Mouse (Mus musculus): ENCODE data around the gene Degs2. TPM values are rescaled to one million over a fixed set of nuclear protein-coding genes. Genes with fewer than 3 reads are reported as not detected.

Gene Degs2
- polyA plus RNA-seq, 1 experiment = not detected

GRCm38 (mm10) chr12:108647784-108648183 lies 54.3 kb downstream of the Degs2 start:
- no peak overlapping the region for H3K4me3 ChIP-seq (ENCODE audit: insufficient read depth, low read depth, low read length)
- no peak overlapping the region for H3K27ac ChIP-seq (replicated peaks; ENCODE audit: low read depth, low read length)

DNA sequence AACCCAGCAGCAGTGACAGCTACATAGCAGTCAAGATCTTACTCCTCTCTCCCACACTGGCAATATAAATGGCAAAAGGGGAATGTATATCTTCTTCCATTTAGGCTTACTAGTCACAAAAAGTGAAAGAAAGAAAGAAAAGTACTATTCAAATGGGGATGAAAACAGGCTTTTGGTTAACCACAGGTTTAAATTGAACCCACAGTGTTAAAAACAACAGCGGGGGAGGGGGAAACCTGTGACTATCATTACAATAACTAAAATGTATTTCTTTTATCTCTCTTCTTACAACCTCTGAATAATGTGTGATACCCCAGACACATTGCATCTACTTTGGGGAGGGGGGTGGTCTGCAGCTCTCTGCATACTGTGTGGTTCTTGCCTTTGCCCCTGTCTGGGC lies 55.9 kb downstream of the Degs2 start:
- Histone ChIP-seq H3K4me1 (ENCODE audit: control insufficient read depth, insufficient read depth, insufficient read length, low read length) (no peaks in the 10 kb centered on the region), H3K27ac (replicated peaks; ENCODE audit: low read depth, low read length) (no peak overlapping the region), H3K4me3 (ENCODE audit: insufficient read depth, low read depth, low read length) (no peak overlapping the region)

More at GRCm38 (mm10) chr12:108647784-108648183, 54.3 kb downstream of the Degs2 start:
- no peaks in the 10 kb centered on the region for H3K4me1 ChIP-seq (ENCODE audit: control insufficient read depth, insufficient read depth, insufficient read length, low read length)

- Histone ChIP-seq H3K4me3 (ENCODE audit: insufficient read depth, low read depth, low read length) (no peak overlapping the region), H3K4me1 (ENCODE audit: control insufficient read depth, insufficient read depth, insufficient read length, low read length) (no peaks in the 10 kb centered on the region), H3K27ac (replicated peaks; ENCODE audit: low read depth, low read length) (no peak overlapping the region)
These were observed 60.1 kb downstream of the Degs2 start for GRCm38 (mm10) chr12:108642019-108642418.

DNA sequence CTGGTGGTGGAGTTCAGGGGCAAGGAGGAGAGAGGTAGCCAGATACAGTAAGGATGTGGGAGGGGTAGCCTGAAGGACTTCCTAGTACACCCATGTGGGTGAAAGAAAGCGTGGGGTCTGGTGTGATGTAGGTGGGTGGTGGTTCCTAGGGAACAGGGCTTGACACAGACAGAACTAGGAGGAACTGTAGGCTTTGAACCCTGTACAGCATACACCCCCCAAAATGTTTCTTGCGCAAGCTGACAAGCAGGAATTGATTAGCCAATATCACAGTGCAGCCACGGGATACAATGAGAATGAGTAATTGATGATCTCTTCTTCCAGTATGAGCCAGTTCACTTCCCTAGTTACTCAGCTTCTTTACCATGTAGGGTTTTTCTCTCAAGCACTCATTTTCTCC lies 63.0 kb downstream of the Degs2 start:
- Histone ChIP-seq H3K4me1 (ENCODE audit: control insufficient read depth, insufficient read depth, insufficient read length, low read length) (no peaks in the 10 kb centered on the region), H3K4me3 (ENCODE audit: insufficient read depth, low read depth, low read length) (no peak overlapping the region), H3K27ac (replicated peaks; ENCODE audit: low read depth, low read length) (no peak overlapping the region; the same call in 1 of the 2 replicates)

GRCm38 (mm10) chr12:108637440-108637839 lies 64.7 kb downstream of the Degs2 start:
- no peak overlapping the region for H3K4me3 ChIP-seq (ENCODE audit: insufficient read depth, low read depth, low read length)
- H3K4me1 ChIP-seq (ENCODE audit: control insufficient read depth, insufficient read depth, insufficient read length, low read length) = 0 out of 2 replicates have a peak, but pooled peaks cover 2% of the 10 kb centered on the region
- H3K27ac ChIP-seq (replicated peaks; ENCODE audit: low read depth, low read length) = peak overlapping the region; percentile 56

DNA sequence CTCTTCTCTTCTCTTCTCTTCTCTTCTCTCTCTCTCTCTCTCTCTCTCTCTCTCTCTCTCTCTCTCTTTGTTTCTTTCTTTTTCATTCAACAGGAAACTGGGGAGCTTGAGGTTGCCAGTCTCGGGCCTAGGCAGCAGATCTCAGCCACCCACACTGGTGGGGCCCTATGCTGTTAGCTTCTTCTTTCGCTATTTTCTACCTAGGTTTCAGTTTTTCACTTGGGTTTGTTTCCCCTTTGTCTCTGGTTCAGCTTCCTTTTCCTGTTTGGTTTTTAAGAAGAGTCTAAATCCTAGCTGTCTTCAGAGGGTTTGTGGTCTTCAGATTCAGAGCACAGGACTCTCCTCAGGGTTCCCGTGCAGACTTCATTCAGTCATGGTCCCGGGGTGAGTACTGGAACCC lies 66.6 kb downstream of the Degs2 start:
- Histone ChIP-seq H3K4me3 (ENCODE audit: insufficient read depth, low read depth, low read length) (peak overlapping the region; percentile 34; the same call in 1 of the 2 replicates), H3K4me1 (ENCODE audit: control insufficient read depth, insufficient read depth, insufficient read length, low read length) (0 out of 2 replicates have a peak, but pooled peaks cover 2% of the 10 kb centered on the region), H3K27ac (replicated peaks; ENCODE audit: low read depth, low read length) (peak overlapping the region; percentile 61)

DNA sequence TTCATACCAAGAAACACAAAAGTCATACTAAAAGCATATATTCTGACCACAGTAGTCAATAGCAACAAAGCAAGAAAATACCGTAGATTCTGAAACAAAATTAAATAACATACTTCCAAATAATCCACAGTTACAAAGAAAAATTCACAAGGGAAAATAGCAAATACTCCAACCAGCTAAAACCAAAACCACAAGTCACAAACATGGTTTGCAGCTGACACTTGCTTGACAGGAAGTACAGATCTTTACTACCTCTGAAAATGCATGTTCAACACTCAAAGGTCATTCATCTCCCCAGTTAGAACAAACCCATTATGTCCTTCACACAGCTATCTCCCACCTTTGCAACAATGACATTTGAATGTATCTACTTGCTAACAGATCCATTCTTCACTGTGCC lies 68.1 kb downstream of the Degs2 start:
- H3K27ac ChIP-seq (replicated peaks; ENCODE audit: low read depth, low read length) = no peak overlapping the region
- no peak overlapping the region for H3K4me3 ChIP-seq (ENCODE audit: insufficient read depth, low read depth, low read length)
- H3K4me1 ChIP-seq (ENCODE audit: control insufficient read depth, insufficient read depth, insufficient read length, low read length) = peaks cover 5% of the 10 kb centered on the region; the same call in 1 of the 2 replicates

- H3K4me3 ChIP-seq (ENCODE audit: insufficient read depth, low read depth, low read length) = no peak overlapping the region
- no peak overlapping the region for H3K27ac ChIP-seq (replicated peaks; ENCODE audit: low read depth, low read length)
These were observed 69.6 kb downstream of the Degs2 start for GRCm38 (mm10) chr12:108632501-108632900.

GRCm38 (mm10) chr12:108630741-108631688 lies 71.1 kb downstream of the Degs2 start:
- Histone ChIP-seq H3K4me1 (ENCODE audit: control insufficient read depth, insufficient read depth, insufficient read length, low read length) (peaks cover 5% of the 10 kb centered on the region; the same call in 1 of the 2 replicates), H3K27ac (replicated peaks; ENCODE audit: low read depth, low read length) (no peak overlapping the region), H3K4me3 (ENCODE audit: insufficient read depth, low read depth, low read length) (no peak overlapping the region)

More at GRCm38 (mm10) chr12:108632501-108632900, 69.6 kb downstream of the Degs2 start:
- H3K4me1 ChIP-seq (ENCODE audit: control insufficient read depth, insufficient read depth, insufficient read length, low read length) = peaks cover 5% of the 10 kb centered on the region; the same call in 1 of the 2 replicates

DNA sequence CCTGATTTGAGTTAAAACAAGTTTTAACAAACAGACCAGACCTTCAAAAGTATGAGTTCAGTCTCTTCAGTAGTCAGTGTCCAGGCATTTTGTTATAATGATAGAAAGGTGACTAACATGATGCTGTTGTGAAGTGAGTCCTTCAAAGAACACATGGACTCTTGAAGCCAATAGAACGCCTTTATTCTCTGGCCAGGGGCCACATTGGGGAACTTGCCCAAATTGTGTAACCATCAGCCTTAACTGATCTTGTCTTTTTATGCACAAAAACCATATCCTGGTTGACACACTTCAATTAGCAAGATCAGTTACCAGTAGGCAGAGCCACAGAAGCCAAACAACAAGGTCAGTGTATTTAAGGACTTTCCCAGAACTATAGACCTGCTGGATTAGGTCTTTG lies 72.6 kb downstream of the Degs2 start:
- H3K27ac ChIP-seq (replicated peaks; ENCODE audit: low read depth, low read length) = no peak overlapping the region
- peaks cover 5% of the 10 kb centered on the region; the same call in 1 of the 2 replicates for H3K4me1 ChIP-seq (ENCODE audit: control insufficient read depth, insufficient read depth, insufficient read length, low read length)

More for the DNA sequence above, 72.6 kb downstream of the Degs2 start:
- no peak overlapping the region for H3K4me3 ChIP-seq (ENCODE audit: insufficient read depth, low read depth, low read length)

Other genes starting within 250 kb of the Degs2 start
- 4.5 and 5.0 TPM in 2 replicates for gene Evl, start 147.6 kb downstream of the Degs2 start, polyA plus RNA-seq (2012; ENCODE audit: insufficient read depth, insufficient read length, missing spikeins)
- gene Yy1, start 90.7 kb upstream of the Degs2 start, polyA plus RNA-seq (2012; ENCODE audit: insufficient read depth, insufficient read length, missing spikeins) = 27.6 and 29.0 TPM in 2 replicates
- 1.2 and 1.8 TPM in 2 replicates for gene Slc25a29, start 133.6 kb upstream of the Degs2 start, polyA plus RNA-seq (2012; ENCODE audit: insufficient read depth, insufficient read length, missing spikeins)
- 3.3 and 5.6 TPM in 2 replicates for gene Slc25a47, start 133.7 kb upstream of the Degs2 start, polyA plus RNA-seq (2012; ENCODE audit: insufficient read depth, insufficient read length, missing spikeins)
- 1.9 and 2.4 TPM in 2 replicates for gene Wdr25, start 191.3 kb upstream of the Degs2 start, polyA plus RNA-seq (2012; ENCODE audit: insufficient read depth, insufficient read length, missing spikeins)
- 26.0 and 32.0 TPM in 2 replicates for gene Wars, start 191.9 kb upstream of the Degs2 start, polyA plus RNA-seq (2012; ENCODE audit: insufficient read depth, insufficient read length, missing spikeins)

All from brown adipose tissue, adult 24 weeks (tissue).